Mouse (Mus musculus) lung, postnatal 25 days (tissue): ENCODE measurements around the gene Taf1.

Experiments
- DNase-seq: peaks from one replicate; pipeline ENCODE4 v3.0.0; 2022; ENCODE audit warnings: low spot score

Taf1 gene

GRCm38 (mm10) chrX:101532347-101533221 lies at the start of gene Taf1:
Taf1 (plus strand) TSS chrX:101532734.
- peak; percentile 97 for DNase-seq

GRCm38 (mm10) chrX:101486487-101487152 lies 45.9 kb upstream of the Taf1 start:
- peak; percentile 7 for DNase-seq

- no peak for DNase-seq
Observed at GRCm38 (mm10) chrX:101504636-101505035, 27.9 kb upstream of the Taf1 start.

GRCm38 (mm10) chrX:101515710-101516109 lies 16.8 kb upstream of the Taf1 start:
- DNase-seq: no peak

- DNase-seq: no peak
Observed at GRCm38 (mm10) chrX:101518006-101518405, 14.5 kb upstream of the Taf1 start.

- peak; percentile 16 for DNase-seq
Observed at GRCm38 (mm10) chrX:101522027-101522426, 10.5 kb upstream of the Taf1 start.

- peak; percentile 46 for DNase-seq
Observed at GRCm38 (mm10) chrX:101527356-101527755, 5.2 kb upstream of the Taf1 start.

- no peak for DNase-seq
Observed at GRCm38 (mm10) chrX:101585455-101585854, 52.9 kb downstream of the Taf1 start.

- DNase-seq: no peak
Observed at GRCm38 (mm10) chrX:101616183-101616582, 83.6 kb downstream of the Taf1 start.

- no peak for DNase-seq
Observed at GRCm38 (mm10) chrX:101617889-101618288, 85.4 kb downstream of the Taf1 start.

GRCm38 (mm10) chrX:101620317-101620716 lies 87.8 kb downstream of the Taf1 start:
- no peak for DNase-seq

GRCm38 (mm10) chrX:101622539-101622938 lies 90.0 kb downstream of the Taf1 start:
- DNase-seq: no peak

GRCm38 (mm10) chrX:101636821-101637525 lies 104.4 kb downstream of the Taf1 start:
- DNase-seq: no peak

GRCm38 (mm10) chrX:101638856-101639255 lies 106.3 kb downstream of the Taf1 start:
- no peak for DNase-seq

GRCm38 (mm10) chrX:101639306-101639705 lies 106.8 kb downstream of the Taf1 start:
- DNase-seq: no peak

GRCm38 (mm10) chrX:101639741-101640166 lies 107.2 kb downstream of the Taf1 start, which contains the start of gene Ogt:
Ogt (plus strand) TSS chrX:101640060.
- DNase-seq: peak; percentile 94

GRCm38 (mm10) chrX:101640194-101641160 lies 107.9 kb downstream of the Taf1 start:
- DNase-seq: peak; percentile 21

- no peak for DNase-seq
Observed at GRCm38 (mm10) chrX:101641161-101641530, 108.6 kb downstream of the Taf1 start.

GRCm38 (mm10) chrX:101642091-101642490 lies 109.6 kb downstream of the Taf1 start:
- DNase-seq: no peak

- peak; percentile 4 for DNase-seq
Observed at GRCm38 (mm10) chrX:101645286-101645685, 112.8 kb downstream of the Taf1 start.

GRCm38 (mm10) chrX:101646621-101647020 lies 114.1 kb downstream of the Taf1 start:
- DNase-seq: no peak
